Mouse (Mus musculus) kidney, adult 2 months (tissue): ENCODE data around the gene Emid1. TPM values are rescaled to one million over a fixed set of nuclear protein-coding genes. Genes with fewer than 3 reads are reported as not detected.

Source experiments
- DNase-seq: peaks from one replicate; pipeline ENCODE4 v3.0.0; 2021
- H3K27ac ChIP-seq: fragments of 200-500 bp; 2 replicates; pipeline ENCODE4 v1.5.1; 2012; ENCODE audit warnings: low read depth, low read length, control low read depth, inconsistent platforms; ENCODE audit not compliant: insufficient read depth
- H3K27me3 ChIP-seq: fragments of 200-500 bp; replicated peaks from 2 replicates; pipeline ENCODE4 v1.6.1; 2012; ENCODE audit warnings: mild to moderate bottlenecking, moderate library complexity, low read length, inconsistent platforms; ENCODE audit not compliant: control insufficient read depth, insufficient read depth
- H3K36me3 ChIP-seq: fragments of 200-500 bp; 2 replicates; pipeline ENCODE4 v1.6.1; 2012; ENCODE audit warnings: mild to moderate bottlenecking, moderate library complexity, low read length, inconsistent platforms; ENCODE audit not compliant: control insufficient read depth, insufficient read depth
- H3K4me1 ChIP-seq: fragments of 200-500 bp; 2 replicates; pipeline ENCODE4 v1.6.1; 2011; ENCODE audit warnings: low read length; ENCODE audit not compliant: control insufficient read depth, insufficient read depth
- H3K4me3 ChIP-seq: fragments of 200-500 bp; 2 replicates; pipeline ENCODE4 v1.5.1; 2011; ENCODE audit warnings: mild to moderate bottlenecking, low read depth, low read length, control low read depth; ENCODE audit not compliant: insufficient read depth
- CTCF ChIP-seq: fragments of 200-500 bp; conservative IDR thresholded peaks from 2 replicates; pipeline ENCODE4 v1.5.1; 2011; ENCODE audit warnings: low read depth, mild to moderate bottlenecking, control low read depth, low read length, moderate library complexity, mixed read lengths; ENCODE audit not compliant: insufficient read depth, insufficient read length
- POLR2A ChIP-seq: fragments of 200-500 bp; IDR thresholded peaks from one replicate; pipeline ENCODE4 v1.6.1; 2011; ENCODE audit warnings: low read depth, low read length, control low read depth
- WGBS: fragments of 180-500 bp; shearing (Covaris S2); methylation state at CpG from one replicate; pipeline ENCODE4 v1.1.7; 2018; 5-methylcytosine and 5-hydroxymethylcytosine counted together
- polyA plus RNA-seq: library from polyadenylated mRNA; depleted of rRNA; stranded (reverse); fragments of >200 nt; gene quantifications from 2 replicates; pipeline ENCODE4 v1.2.3, GENCODE M21; 2012

Gene Emid1
- polyA plus RNA-seq, 1 experiment = 21.9 TPM

- no peak for DNase-seq
- Histone ChIP-seq H3K4me1 (no peaks in the 10 kb centered on the region), H3K27me3 (no peaks in the 10 kb centered on the region), H3K36me3 (no peaks in the 10 kb centered on the region), H3K27ac (no peak overlapping the region), H3K4me3 (no peak overlapping the region)
- TF ChIP-seq POLR2A = no peak
- TF ChIP-seq CTCF = no peak
- WGBS = 74% methylated on average over 9 of the region's 9 CpGs
Observed at GRCm38 (mm10) chr11:5189239-5189933, 37.3 kb upstream of the Emid1 start.

GRCm38 (mm10) chr11:5188170-5188569 is 36.1 kb upstream of the Emid1 start:
- 85% methylated on average over 4 of the region's 4 CpGs for WGBS
- Histone ChIP-seq H3K4me3 (no peak overlapping the region), H3K27me3 (no peaks in the 10 kb centered on the region), H3K27ac (no peak overlapping the region), H3K4me1 (no peaks in the 10 kb centered on the region), H3K36me3 (no peaks in the 10 kb centered on the region)
- no peak for TF ChIP-seq CTCF
- no peak for TF ChIP-seq POLR2A
- no peak for DNase-seq

GRCm38 (mm10) chr11:5184832-5185231 is 32.8 kb upstream of the Emid1 start:
- WGBS = 95% methylated on average over 9 of the region's 9 CpGs
- no peak overlapping the region for H3K27ac ChIP-seq

GRCm38 (mm10) chr11:5184250-5184649 is 32.2 kb upstream of the Emid1 start:
- Histone ChIP-seq H3K27me3 (no peaks in the 10 kb centered on the region), H3K4me1 (no peaks in the 10 kb centered on the region), H3K27ac (no peak overlapping the region), H3K36me3 (no peaks in the 10 kb centered on the region), H3K4me3 (no peak overlapping the region)
- TF ChIP-seq POLR2A (no peak), CTCF (no peak)
- no peak for DNase-seq
- 47% methylated on average over 9 of the region's 9 CpGs for WGBS

More at GRCm38 (mm10) chr11:5184832-5185231, 32.8 kb upstream of the Emid1 start:
- Histone ChIP-seq H3K36me3 (no peaks in the 10 kb centered on the region), H3K4me1 (no peaks in the 10 kb centered on the region), H3K4me3 (no peak overlapping the region), H3K27me3 (no peaks in the 10 kb centered on the region)
- TF ChIP-seq POLR2A = no peak
- TF ChIP-seq CTCF = no peak
- DNase-seq = no peak

GRCm38 (mm10) chr11:5182870-5183269 is 30.8 kb upstream of the Emid1 start:
- Histone ChIP-seq H3K4me1 (no peaks in the 10 kb centered on the region), H3K36me3 (no peaks in the 10 kb centered on the region), H3K27me3 (no peaks in the 10 kb centered on the region), H3K4me3 (no peak overlapping the region), H3K27ac (no peak overlapping the region)
- 78% methylated on average over 4 of the region's 4 CpGs for WGBS
- DNase-seq = no peak
- TF ChIP-seq POLR2A = no peak
- TF ChIP-seq CTCF = no peak

- Histone ChIP-seq H3K4me3 (no peak overlapping the region), H3K36me3 (no peaks in the 10 kb centered on the region), H3K27me3 (no peaks in the 10 kb centered on the region), H3K4me1 (no peaks in the 10 kb centered on the region), H3K27ac (no peak overlapping the region)
- TF ChIP-seq POLR2A (no peak), CTCF (peak; percentile 94)
- WGBS = 18% methylated on average over 13 of the region's 13 CpGs
- peak; percentile 82 for DNase-seq
Observed at GRCm38 (mm10) chr11:5181850-5182404, 29.9 kb upstream of the Emid1 start.

GRCm38 (mm10) chr11:5179391-5179790 is 27.3 kb upstream of the Emid1 start:
- Histone ChIP-seq H3K27me3 (no peaks in the 10 kb centered on the region), H3K4me3 (no peak overlapping the region), H3K27ac (no peak overlapping the region), H3K36me3 (no peaks in the 10 kb centered on the region), H3K4me1 (no peaks in the 10 kb centered on the region)
- TF ChIP-seq CTCF (no peak), POLR2A (no peak)
- 67% methylated on average over 8 of the region's 8 CpGs for WGBS
- DNase-seq = no peak
